Mouse (Mus musculus): ENCODE data around the gene Trim45.

GRCm38 (mm10) chr3:100932077-100932944, 10.3 kb downstream of the Trim45 start:
- no peak for TF ChIP-seq USF1 (IDR thresholded peaks at IDR 0.05; ENCODE audit: low read depth, low read length)
- TF ChIP-seq MAFK (IDR thresholded peaks at IDR 0.05; ENCODE audit: insufficient replicate concordance, low read length) = no peak
- TF ChIP-seq POLR2AphosphoS2 (IDR thresholded peaks at IDR 0.05; ENCODE audit: low read depth, low read length) = no peak
- TF ChIP-seq MAX (IDR thresholded peaks at IDR 0.05; ENCODE audit: low read length) = no peak
- TF ChIP-seq EP300 (IDR thresholded peaks at IDR 0.05; ENCODE audit: low read length) = peak; percentile 85
- TF ChIP-seq USF2 (conservative IDR thresholded peaks at IDR 0.05; ENCODE audit: low read depth, low read length) = no peak
